Mouse (Mus musculus) myocyte (in vitro differentiated cells): ENCODE data around the gene Ak8.

ENCODE experiments used
- CEBPB ChIP-seq: IDR thresholded peaks from 2 replicates; pipeline ENCODE4 v1.6.1; 2011; ENCODE audit warnings: mild to moderate bottlenecking, moderate library complexity; ENCODE audit not compliant: poor library complexity, insufficient read depth, severe bottlenecking
- POLR2A ChIP-seq: IDR thresholded peaks from one replicate; pipeline ENCODE4 v1.6.1; 2011; ENCODE audit warnings: low read depth, mild to moderate bottlenecking, control low read depth, moderate library complexity; ENCODE audit not compliant: insufficient read length
- POLR2AphosphoS2 ChIP-seq: IDR thresholded peaks from one replicate; pipeline ENCODE4 v1.6.1; 2011; ENCODE audit warnings: low read depth, control low read depth; ENCODE audit not compliant: insufficient read length
- USF1 ChIP-seq: IDR thresholded peaks from one replicate; pipeline ENCODE4 v1.6.1; 2011; ENCODE audit warnings: low read depth, mild to moderate bottlenecking, control low read depth, moderate library complexity

- TF ChIP-seq POLR2AphosphoS2 (no peak), CEBPB (no peak), USF1 (no peak), POLR2A (no peak)
Observed at GRCm38 (mm10) chr2:28776728-28777127, 76.8 kb downstream of the Ak8 start.
